Mouse (Mus musculus) stomach, postnatal 0 days (tissue): Measurements from ENCODE around the gene Fam124b. TPM values are rescaled to one million over a fixed set of nuclear protein-coding genes. Genes with fewer than 3 reads are reported as not detected.

ENCODE experiments used
- ATAC-seq: fragments of 200-750 bp; cut with Nextera tagmentation; 2 replicates; pipeline ENCODE4 v1.8.0; 2017; ENCODE audit not compliant: low FRiP score, low TSS enrichment
- DNase-seq: peaks from one replicate; pipeline ENCODE4 v3.0.0-alpha.2; 2016; ENCODE audit warnings: low spot score
- H3K27ac ChIP-seq: fragments of 300-500 bp; sonication (generic); replicated peaks from 2 replicates; pipeline ENCODE4 v1.5.1; 2014; ENCODE audit warnings: mild to moderate bottlenecking, control low read depth
- H3K27me3 ChIP-seq: fragments of 300-500 bp; sonication (generic); 2 replicates; pipeline ENCODE4 v1.6.1; 2014; ENCODE audit warnings: low read length; ENCODE audit not compliant: control insufficient read depth, insufficient read depth
- H3K36me3 ChIP-seq: fragments of 300-500 bp; sonication (generic); 2 replicates; pipeline ENCODE4 v1.6.1; 2014; ENCODE audit warnings: low read length, mixed read lengths; ENCODE audit not compliant: control insufficient read depth, insufficient read depth
- H3K4me1 ChIP-seq: fragments of 300-500 bp; sonication (generic); replicated peaks from 2 replicates; pipeline ENCODE4 v1.6.1; 2014; ENCODE audit warnings: antibody characterized with exemption; ENCODE audit not compliant: control insufficient read depth, insufficient read depth
- H3K4me2 ChIP-seq: fragments of 300-500 bp; sonication (generic); replicated peaks from 2 replicates; pipeline ENCODE4 v1.6.1; 2014; ENCODE audit warnings: low read depth, mild to moderate bottlenecking, control low read depth, moderate library complexity
- H3K4me3 ChIP-seq: fragments of 300-500 bp; sonication (generic); 2 replicates; pipeline ENCODE4 v1.5.1; 2014; ENCODE audit warnings: low read depth, low read length, control low read depth
- H3K9ac ChIP-seq: fragments of 300-500 bp; sonication (generic); 2 replicates; pipeline ENCODE4 v1.6.1; 2014; ENCODE audit warnings: mild to moderate bottlenecking, low read length, control low read depth, mixed read lengths
- H3K9me3 ChIP-seq: fragments of 300-500 bp; sonication (generic); 2 replicates; pipeline ENCODE4 v1.6.1; 2016; ENCODE audit warnings: low read length; ENCODE audit not compliant: control insufficient read depth
- CTCF ChIP-seq: IDR thresholded peaks from 2 replicates; pipeline ENCODE4 v1.5.1; 2016; ENCODE audit warnings: antibody characterized with exemption, low read depth, mild to moderate bottlenecking, moderate library complexity
- EP300 ChIP-seq: optimal IDR thresholded peaks from 2 replicates; pipeline ENCODE3; 2016; ENCODE audit warnings: antibody characterized with exemption
- polyA plus RNA-seq: library from polyadenylated mRNA; unstranded; fragments of >200 nt; fragmentation: Nextera tagmentation; extraction: Ambion mirVana; gene quantifications from 2 replicates; pipeline ENCODE4 v1.2.1, GENCODE M21; 2015

Fam124b gene
- polyA plus RNA-seq, 1 experiment from 2014 or later: 0.29 TPM

GRCm38 (mm10) chr1:80150681-80151080, 67.6 kb downstream of the Fam124b start:
- H3K9me3 ChIP-seq: no peaks in the 10 kb centered on the region
- H3K36me3 ChIP-seq: no peaks in the 10 kb centered on the region
- H3K4me2 ChIP-seq: no peak overlapping the region
- H3K4me3 ChIP-seq: no peak overlapping the region
- H3K9ac ChIP-seq: no peak overlapping the region
- TF ChIP-seq EP300 (no peak), CTCF (no peak)
- DNase-seq: no peak
- no peaks in the 10 kb centered on the region for H3K27me3 ChIP-seq
- ATAC-seq: no peak
- no peaks in the 10 kb centered on the region for H3K4me1 ChIP-seq
- H3K27ac ChIP-seq: no peak overlapping the region

Other genes with a start within 250 kb of the Fam124b start
- gene Cul3, start 122.0 kb upstream of the Fam124b start, polyA plus RNA-seq: 23.7 and 26.5 TPM in 2 replicates
- not detected in 2 replicates for gene Gm45261, start 243.0 kb upstream of the Fam124b start, polyA plus RNA-seq